Mouse (Mus musculus) small intestine, adult 2 months (tissue): ENCODE results near the gene Dab2ip.

Experiments
- CTCF ChIP-seq: fragments of 200-500 bp; IDR thresholded peaks from 2 replicates; pipeline ENCODE4 v1.5.1; 2012; ENCODE audit warnings: low read depth, mild to moderate bottlenecking, control low read depth, inconsistent platforms, low read length, moderate library complexity, mixed read lengths; ENCODE audit not compliant: insufficient replicate concordance, insufficient read length; ENCODE audit errors: extremely low read depth
- POLR2A ChIP-seq: fragments of 200-500 bp; IDR thresholded peaks from 2 replicates; pipeline ENCODE4 v1.6.1; 2012; ENCODE audit warnings: low read depth, mild to moderate bottlenecking, control low read depth, inconsistent platforms, low read length, moderate library complexity

- TF ChIP-seq POLR2A (no peak), CTCF (no peak)
Observed at GRCm38 (mm10) chr2:35760352-35760751, 202.3 kb downstream of the Dab2ip start.
